Mouse (Mus musculus) megakaryocyte-erythroid progenitor cell, adult 5-6 weeks (primary cell): ENCODE results near the gene Tyro3. TPM values are rescaled to one million over a fixed set of nuclear protein-coding genes. Genes with fewer than 3 reads are reported as not detected.

Experiments
- ATAC-seq: replicated peaks from 2 replicates; pipeline ENCODE4 v1.8.0; 2016; ENCODE audit warnings: mild to moderate bottlenecking, inconsistent platforms; ENCODE audit not compliant: severe bottlenecking, poor library complexity, low FRiP score, low TSS enrichment
- total RNA-seq, 2 experiments: library from RNA; stranded (forward) in 1 of 2; stranded (reverse) in 1 of 2; fragments of 200-1000, 215-1000 nt in 1 of 2; fragments of >200 nt in 1 of 2; fragmentation: Nextera tagmentation in 1 of 2; gene quantifications; 2 replicates each; pipeline ENCODE4 v1.2.3; 2014 to 2017

Gene Tyro3
- total RNA-seq, 2 experiments from 2014 or later, result not detected

DNA sequence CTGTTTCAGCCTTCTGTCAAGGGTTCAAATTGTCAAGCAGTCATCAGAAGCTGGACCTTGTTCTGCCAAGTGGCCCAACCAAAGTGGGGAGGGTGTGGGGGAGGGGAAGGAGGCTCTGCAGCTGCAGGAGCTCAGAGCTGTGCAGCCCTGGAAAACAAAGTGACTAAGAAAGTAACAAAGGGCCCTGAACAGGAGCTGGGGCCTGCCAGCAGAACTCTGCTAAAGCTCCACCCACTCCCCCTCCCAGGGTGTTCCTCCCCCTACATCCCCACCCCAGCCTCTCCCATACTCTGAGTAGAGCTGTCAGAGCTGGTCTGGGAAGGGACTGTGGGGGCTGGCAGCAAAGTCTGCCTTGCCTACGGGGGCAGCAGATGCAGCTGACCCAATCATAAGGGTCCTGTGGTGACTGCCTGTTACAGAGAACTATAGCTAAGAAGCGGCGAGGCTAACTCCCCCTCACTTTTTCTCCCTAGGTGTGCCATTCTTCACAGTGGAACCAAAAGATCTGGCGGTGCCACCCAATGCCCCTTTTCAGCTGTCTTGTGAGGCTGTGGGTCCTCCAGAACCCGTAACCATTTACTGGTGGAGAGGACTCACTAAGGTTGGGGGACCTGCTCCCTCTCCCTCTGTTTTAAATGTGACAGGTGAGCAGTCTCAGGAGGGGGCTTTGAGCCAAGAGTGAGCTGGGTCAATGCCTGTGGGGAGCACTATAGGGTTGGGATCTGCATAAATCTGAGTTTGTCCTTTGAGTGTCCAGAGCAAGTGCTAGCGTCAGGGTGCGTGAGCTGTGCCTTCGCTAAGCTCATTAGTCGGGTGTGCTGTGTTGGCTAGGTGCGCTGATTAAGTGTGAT, 5.5 kb downstream of the Tyro3 start:
- ATAC-seq, result no peak

DNA sequence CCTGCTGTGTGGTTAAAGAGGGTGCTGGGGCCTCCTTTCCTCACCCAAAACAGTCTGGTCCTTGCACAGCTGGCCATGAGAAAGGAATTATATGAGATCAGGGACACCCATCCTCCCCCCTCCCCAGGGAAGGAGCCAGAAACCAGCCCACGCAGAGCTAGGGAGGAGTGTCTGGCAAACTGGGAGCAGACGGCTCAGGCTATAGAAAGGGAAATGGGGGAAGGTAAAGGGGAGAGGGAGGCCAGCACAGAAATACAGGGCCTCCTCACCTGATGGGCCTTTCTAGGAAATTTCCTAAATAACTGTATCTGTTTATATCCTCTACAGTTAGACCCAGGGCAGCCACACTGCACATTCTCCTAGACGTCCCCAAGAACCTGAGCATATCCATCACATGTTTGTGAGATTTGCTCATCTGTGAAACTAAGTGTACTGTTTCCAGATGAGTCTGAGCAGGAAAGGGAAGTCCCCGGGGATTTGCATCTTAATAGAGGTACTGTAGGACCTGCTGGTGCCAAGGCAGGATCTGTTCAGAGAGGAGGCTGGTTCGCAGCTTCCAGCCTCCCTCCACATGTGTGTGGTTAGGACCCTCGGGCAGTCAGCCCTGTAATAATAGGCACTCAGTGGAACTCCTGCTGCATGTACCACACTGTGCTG, 6.2 kb downstream of the Tyro3 start:
- no peak for ATAC-seq

DNA sequence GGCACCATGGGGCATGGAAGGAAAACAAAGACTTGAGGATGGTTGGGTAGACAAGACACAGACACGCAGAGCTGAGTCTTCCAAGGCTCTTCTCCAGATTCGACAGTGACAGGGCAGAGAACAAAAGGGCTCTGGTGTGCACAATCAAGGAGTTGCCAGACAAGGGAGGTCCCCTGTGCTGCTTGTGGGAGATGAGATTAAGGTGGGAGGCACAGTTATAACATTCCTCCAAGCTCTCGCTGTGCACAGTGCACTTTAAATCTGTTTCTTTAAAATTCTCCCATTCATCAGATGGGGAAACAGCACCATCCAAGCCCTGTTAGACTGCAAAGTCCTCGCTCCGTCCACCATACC, 6.7 kb downstream of the Tyro3 start:
- no peak for ATAC-seq

DNA sequence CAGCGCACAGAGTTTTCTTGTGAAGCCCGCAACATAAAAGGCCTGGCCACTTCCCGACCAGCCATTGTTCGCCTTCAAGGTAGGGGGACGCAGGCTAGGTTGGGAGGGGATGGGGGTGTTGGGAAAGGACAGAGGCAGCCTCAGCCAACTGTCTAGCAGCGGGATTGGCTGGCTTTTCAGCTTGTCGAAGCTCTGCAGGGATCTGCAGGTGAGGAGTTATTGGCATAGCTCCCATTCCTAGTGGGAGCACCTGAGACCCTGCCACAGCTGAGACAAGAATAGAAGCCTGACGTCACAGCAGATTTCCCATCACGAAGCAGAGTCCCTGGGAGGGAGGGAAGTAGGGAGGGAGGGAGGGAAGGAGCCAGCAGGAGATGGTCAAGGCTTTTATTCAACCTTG, 7.2 kb downstream of the Tyro3 start:
- no peak for ATAC-seq

DNA sequence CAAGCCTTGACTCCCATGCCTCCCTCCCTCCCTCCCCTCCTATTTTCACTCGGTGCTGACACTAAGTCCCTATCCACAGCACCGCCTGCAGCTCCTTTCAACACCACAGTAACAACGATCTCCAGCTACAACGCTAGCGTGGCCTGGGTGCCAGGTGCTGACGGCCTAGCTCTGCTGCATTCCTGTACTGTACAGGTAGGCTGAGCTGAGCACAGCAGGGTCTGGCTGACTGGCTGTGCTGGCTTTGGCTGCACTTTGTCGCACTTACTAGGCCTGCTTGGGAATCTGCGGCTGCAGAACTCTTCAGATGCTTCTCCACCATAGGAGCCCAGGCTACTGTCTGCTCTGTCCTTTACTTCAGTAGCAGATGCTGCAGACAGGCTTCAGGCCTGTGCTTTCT, 8.0 kb downstream of the Tyro3 start:
- ATAC-seq, result no peak

DNA sequence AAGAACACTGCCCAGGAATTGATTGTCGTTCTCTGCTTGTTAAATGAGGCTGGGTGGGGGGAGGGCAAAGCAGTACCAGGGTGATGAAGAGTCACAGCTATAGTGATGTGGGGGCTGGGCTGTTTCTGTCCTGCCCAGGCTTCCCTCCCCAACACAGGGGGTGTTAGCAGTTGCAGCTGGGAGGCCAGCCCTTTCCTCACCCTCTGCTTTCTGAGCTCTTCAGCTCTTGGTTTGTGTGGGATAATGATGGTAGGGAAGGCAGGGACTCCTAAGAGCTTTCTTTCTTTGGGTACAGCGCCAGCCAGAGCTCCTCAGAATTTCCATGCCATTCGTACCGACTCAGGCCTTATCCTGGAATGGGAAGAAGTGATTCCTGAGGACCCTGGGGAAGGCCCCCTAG, 10.9 kb downstream of the Tyro3 start:
- ATAC-seq, result no peak

DNA sequence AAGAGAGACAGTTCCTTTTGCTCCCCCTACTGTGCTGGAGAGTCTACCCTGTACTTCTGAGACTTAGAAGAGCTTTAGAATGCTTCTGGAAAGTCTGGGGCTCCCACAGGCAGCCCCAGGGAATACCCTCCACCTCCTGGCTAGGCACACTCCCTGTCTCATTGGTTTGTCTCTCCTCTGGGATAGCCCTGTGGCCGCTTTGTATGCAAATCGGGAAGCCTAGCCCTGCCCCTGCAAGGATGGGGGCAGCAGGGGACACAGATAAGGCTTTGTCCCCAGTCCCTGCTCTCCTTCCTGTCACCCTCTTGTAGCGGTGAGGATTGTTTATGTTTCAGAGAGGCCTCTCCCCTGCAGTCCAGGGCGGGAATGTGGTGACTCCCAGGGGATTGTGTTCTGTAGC, 11.3 kb downstream of the Tyro3 start:
- ATAC-seq, result no peak

DNA sequence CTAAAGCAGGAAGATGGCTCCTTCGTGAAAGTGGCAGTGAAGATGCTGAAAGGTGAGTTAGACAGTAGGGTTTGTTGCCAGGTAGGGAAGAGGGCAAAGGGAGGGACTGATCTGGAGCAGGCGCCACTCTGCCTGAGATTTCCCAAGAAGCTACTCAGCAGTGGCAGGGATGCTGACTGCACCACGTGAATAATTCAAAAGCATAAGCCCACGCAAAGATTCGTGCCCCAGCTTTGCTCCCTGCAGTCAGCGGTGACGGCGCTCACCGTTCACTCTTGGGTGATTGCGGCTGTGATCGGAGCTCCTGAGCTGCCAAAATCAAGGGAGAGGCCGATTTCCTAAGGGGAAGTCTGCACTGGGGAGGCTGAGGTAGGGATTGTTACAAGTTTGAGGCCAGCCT, 13.4 kb downstream of the Tyro3 start:
- ATAC-seq, result no peak

DNA sequence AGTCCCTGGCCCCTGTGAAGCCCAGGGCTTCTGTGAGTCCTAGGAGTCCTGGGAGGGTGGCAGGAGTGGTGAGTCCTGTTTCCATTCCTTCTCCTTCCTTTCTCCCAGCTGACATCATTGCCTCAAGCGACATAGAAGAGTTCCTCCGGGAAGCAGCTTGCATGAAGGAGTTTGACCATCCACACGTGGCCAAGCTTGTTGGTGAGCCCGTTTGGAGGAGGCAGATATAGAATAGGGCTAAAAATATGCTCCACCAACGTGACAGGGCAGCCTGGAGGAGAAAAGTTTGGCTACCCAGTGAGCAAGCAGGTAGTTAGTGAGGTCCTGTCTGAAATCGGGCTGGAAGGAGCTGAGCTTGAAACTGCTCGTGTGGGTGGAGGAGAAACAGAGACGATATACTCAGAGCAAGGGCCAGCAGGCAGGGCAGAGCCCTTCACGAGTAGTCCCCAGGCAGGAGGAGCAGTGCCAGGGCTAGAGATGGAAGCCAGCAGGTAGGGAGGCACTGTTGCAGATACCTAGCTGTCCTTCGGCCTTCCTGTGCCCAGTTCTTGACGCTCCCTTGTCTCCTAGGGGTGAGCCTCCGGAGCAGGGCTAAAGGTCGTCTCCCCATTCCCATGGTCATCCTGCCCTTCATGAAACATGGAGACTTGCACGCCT, 14.1 kb downstream of the Tyro3 start:
- ATAC-seq, result no peak

DNA sequence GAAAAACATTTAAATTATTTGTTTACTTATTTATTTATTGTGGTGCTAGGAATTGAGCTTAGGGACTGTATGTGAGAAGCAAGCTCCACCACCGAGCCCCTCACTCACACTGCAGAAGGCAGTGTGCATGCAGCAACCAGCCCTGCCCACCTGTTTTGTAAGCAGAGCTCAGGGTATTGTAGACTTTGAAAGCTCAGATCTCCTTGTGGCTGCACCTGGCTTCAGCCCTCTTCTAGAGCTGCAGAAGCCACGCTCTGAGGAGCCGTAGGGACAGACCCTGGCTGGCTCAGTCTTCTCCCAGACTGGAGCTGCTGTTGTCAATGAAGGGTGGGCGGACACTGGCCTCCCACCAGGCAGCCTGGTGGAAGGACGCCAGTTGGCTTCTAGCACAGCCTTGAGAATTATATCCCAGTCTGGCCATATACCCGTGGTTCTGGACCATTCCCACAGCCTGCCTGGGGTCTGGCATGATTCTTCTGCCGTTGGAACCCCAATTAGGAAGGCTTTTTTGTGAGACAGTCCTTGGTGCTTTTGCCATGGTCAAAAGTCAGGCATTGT, 16.9 kb downstream of the Tyro3 start:
- ATAC-seq, result no peak

DNA sequence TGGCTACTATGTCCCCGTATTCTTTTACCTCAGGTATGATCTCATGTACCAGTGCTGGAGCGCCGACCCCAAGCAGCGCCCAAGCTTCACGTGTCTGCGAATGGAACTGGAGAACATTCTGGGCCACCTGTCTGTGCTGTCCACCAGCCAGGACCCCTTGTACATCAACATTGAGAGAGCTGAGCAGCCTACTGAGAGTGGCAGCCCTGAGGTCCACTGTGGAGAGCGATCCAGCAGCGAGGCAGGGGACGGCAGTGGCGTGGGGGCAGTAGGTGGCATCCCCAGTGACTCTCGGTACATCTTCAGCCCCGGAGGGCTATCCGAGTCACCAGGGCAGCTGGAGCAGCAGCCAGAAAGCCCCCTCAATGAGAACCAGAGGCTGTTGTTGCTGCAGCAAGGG, 19.1 kb downstream of the Tyro3 start:
- ATAC-seq, result no peak

DNA sequence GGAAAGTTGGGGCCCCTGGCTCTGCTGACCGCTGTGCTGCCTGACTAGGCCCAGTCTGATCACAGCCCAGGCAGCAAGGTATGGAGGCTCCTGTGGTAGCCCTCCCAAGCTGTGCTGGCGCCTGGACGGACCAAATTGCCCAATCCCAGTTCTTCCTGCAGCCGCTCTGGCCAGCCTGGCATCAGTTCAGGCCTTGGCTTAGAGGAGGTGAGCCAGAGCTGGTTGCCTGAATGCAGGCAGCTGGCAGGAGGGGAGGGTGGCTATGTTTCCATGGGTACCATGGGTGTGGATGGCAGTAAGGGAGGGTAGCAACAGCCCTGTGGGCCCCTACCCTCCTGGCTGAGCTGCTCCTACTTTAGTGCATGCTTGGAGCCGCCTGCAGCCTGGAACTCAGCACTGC, 19.5 kb downstream of the Tyro3 start:
- ATAC-seq, result no peak

DNA sequence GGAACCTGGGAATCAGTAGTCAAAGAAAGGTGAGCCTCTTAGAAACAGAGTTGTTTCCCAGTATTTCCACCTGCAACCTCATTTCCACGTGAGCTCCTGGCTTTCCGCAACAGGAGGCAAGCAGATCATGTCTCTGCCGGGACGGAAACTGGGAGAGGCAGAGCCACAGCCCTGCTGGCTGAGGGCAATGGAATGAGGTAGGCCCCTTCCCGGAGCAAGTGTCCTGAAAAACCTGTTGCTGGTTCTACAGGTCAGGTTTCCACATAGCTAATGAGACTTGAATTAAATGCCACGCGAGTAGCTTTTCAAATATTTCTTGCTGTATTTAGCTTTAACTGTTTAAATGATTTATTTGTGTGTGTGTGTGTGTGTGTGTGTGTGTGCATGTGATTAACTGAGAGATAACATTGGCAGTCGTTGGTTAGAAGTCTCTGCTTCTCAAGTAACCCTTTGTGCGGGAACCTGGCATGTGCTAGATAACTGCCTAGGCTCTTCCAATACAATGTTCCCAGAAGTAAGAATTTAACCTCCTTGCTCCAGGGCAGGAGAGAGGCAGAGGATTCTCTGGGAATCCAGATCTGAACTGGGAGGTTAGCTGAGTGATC, 21.2 kb downstream of the Tyro3 start:
- no peak for ATAC-seq

DNA sequence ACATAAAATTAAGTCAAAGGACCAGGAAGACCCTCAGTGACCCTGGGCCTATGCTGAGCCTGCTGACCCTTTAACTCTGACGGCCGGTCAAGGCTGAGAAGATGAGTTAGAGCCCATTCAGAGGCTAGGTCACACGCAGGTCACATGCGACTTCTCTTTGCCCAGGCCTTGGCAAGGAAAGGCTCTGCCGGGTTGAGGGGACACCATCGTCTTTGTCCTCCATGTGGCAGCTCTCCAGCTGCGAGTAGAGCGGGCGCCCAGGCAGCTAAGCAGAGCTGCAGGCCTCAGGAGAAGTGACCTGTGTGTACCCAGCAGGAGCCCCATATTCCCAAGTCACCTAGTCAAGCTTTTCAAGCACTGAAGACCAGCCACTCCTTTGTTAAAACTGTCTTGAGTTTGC, 23.6 kb downstream of the Tyro3 start:
- ATAC-seq, result no peak

DNA sequence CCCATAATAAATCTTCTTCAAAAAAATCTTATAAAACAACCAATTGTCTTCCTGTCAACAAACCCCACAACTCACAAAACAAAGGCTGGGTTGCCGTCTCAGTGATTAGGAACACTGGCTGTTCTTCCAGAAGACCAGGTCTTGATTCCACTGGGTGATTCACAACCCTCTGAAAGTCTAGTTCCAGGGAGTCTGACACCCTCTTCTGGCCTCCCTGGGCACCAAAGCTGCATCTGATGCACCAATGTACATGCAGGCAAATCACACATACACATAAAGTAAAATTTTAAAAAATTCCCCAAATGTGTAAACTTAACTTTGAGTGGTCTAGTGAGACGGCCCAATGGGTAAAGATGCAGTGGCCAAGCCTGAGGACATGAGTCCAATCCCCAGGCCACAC, 33.0 kb downstream of the Tyro3 start:
- ATAC-seq, result no peak

DNA sequence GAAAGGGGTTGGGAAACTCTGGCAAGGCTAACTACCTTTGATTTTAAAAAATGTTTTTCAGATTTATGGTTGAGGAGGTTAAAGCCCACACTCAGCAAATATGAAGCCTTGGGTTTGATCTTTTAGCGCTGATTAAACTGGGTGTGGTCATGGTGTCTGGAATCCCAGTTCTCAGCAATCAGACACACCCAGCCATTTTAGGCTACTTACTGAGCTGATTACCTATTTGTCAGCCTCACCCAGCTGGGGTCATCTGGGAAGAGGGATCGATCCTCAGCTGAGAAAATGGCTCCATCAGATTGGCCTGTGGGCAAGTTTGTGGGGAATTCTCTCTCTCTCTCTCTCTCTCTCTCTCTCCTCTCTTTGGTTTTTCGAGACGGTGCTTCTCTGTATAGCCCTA, 36.7 kb downstream of the Tyro3 start:
- ATAC-seq, result no peak

DNA sequence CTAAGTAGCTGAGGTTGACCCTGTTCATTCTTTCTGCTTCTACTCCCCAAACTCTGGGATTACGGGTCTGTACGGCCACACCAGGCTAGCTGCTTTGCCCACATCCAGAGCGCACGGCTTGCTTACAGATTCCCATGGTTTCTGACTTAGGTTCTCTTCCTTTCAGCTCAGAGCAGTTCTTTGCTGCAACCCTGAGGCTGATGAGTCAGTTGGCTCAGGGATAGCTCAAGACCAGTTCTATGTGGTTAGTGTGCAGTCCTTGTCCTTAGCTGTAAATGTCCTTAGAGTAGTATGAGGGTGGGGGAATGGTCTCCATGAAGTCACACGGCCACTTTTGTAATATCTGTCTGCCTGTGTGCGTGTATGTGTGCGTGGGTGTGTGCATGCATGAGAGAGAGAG, 40.1 kb downstream of the Tyro3 start:
- ATAC-seq, result no peak

DNA sequence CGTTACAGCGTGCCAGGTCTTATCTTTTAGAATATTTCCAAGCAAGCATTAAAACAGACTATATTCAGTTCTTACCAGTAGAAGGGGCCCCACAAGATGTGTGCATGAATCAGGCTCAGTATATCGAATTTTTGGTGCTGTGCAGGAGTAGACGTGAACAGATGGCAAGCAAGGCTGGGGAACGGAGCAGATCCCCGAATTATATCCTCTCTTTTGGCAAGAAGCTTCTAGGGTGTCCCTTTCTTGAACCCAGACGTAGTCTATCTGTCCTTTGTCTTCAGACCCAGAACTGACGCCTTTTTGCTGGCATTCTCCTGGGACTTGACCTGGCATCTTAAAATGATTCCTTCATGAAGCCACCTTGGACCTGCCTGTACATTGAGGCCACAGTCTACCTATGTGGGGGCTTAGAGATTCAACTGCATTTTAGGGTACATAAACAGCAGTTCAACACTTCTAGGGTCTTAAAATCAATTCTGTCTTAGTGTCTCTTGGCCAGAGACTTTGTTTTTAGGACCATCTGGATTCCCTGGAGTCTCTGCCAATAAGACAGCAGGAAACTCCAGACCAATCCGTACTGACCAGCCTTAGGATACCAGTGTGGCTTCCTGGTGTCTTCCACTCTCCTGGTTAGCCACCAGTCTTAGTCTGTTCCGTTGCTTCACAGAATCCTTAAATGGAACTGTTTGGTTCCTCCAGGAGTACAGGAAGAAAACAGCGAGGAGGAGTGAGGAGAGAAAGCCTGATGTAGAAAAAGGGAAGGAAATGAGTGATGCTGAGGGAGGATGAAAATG, 41.0 kb downstream of the Tyro3 start:
- ATAC-seq, result no peak

DNA sequence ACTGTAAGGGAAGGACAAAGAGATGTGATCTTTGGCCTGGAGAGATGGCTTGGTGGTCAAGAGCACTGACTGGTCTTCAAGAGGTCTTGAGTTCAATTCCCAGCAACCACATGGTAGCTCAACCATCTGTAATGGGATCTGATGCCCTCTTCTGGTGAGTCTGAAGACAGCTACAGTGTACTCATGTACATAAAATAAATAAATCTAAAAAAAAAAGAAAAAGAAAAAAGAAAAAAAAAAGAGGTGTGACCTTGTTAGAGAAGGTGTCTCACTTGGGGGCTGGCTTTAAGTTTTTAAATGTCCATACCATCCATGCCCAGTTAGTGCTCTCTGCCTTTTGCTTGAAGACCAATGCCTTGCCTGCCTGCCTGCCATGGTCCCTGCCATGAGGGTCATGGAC, 42.5 kb downstream of the Tyro3 start:
- ATAC-seq, result no peak
